Mouse (Mus musculus) c-Kit-positive CD71-positive TER-119-negative erythroid progenitor cells, embryonic 14.5 days (primary cell): ENCODE results near the gene Hist1h2ao.
"Not testable (repeated sequence)": the region's sequence is repeated elsewhere in the genome, so short reads cannot be mapped to it uniquely, and the experiment has no call there.

ENCODE experiments used
- DNase-seq: peaks from one replicate; pipeline ENCODE4 v3.0.0-alpha.2; 2013; ENCODE audit warnings: low read depth

Hist1h2ao gene

DNA sequence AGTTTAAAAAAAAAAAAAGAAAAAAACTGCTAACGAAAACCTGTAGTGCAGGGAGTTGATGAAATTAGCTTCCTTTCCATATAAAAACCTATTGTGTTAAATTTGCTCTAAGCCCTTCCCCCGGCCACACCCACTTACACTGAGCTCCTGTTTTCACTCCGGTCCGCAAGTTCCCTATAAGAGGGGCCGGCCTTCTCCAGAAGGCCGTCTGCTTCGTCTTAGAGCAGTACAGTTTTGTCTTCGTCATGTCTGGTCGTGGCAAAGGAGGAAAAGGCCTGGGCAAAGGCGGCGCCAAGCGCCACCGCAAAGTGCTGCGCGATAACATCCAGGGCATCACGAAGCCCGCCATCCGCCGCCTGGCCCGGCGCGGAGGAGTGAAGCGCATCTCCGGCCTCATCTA, 1.3 kb downstream of the Hist1h2ao start, which contains the start of gene Hist1h4m:
TSS of gene Hist1h4m (plus strand) at position 208 of the 400 bp plus-strand sequence.
- DNase-seq = not testable (repeated sequence)

GRCm38 (mm10) chr13:21812092-21812491, 1.8 kb downstream of the Hist1h2ao start:
- not testable (repeated sequence) for DNase-seq

- DNase-seq = not testable (repeated sequence)
Measured at GRCm38 (mm10) chr13:21820082-21820890, 10.0 kb downstream of the Hist1h2ao start.

DNA sequence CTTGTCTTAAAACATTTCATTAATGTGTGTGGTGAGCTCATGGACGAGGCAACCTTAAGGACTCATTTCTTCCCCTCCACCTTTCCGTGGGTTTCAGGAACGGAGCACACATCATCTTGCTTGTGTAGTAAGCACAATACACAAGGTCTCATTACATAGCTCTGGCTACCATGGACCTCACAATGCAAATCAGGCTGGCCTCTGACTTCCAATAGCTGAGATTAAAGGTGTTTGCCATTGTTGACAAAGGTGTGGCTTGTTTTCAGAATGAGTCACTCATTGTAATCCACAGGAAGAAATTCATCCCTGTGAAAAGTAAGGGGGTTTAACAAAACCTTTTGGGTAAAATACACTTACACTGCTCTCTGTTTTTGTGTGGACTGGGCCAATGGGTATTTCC, 18.2 kb downstream of the Hist1h2ao start:
- no peak for DNase-seq

- no peak for DNase-seq
Measured at GRCm38 (mm10) chr13:21830344-21830743, 20.1 kb downstream of the Hist1h2ao start.

GRCm38 (mm10) chr13:21831418-21832394, 21.4 kb downstream of the Hist1h2ao start, which contains the start of gene Hist1h4n:
Gene Hist1h4n, minus strand, starts transcription at chr13:21832196.
- not testable (repeated sequence) for DNase-seq

DNA sequence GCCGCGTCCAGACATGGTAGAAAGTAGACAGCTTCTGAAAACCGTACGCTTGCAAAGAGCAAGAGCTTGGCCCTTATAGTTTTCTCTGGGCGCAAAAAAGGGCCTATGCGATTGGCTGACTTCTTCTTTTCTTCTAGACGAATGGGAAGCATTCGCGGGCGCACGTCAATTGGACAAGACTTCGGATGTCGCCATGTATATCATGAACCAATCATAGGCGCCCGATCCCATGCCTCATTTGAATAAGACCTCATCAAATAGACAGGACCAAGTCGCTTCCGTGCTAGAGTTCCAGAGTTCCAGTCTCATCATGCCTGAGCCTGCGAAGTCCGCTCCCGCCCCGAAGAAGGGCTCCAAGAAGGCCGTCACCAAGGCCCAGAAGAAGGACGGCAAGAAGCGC, 23.2 kb downstream of the Hist1h2ao start, which contains the start of the genes Hist1h2ap and Hist1h2br:
TSS of gene Hist1h2ap (minus strand) at position 47 of the 400 bp plus-strand sequence.
TSS of gene Hist1h2br (plus strand) at position 283 of the 400 bp plus-strand sequence.
- DNase-seq = not testable (repeated sequence)

DNA sequence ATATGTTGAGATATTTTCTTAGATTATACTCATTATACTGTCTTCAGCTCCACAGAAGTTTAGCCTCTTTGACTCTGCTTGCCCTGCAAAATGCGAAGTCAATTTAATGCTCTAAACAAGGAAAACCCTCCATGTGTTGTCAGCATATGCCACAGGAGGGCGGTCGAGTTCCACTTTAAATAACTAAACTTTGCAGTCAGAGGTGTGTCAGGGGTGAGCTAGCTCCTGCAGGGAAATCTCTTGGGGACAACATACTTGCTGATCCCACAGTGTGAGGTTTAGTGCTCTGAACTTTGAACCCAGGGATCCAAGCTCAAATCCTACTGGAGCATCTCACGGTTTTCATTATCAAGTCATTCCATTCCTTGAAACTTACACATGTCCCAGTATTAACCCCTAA, 30.2 kb downstream of the Hist1h2ao start:
- DNase-seq = not testable (repeated sequence)

GRCm38 (mm10) chr13:21846356-21846755, 36.1 kb downstream of the Hist1h2ao start:
- DNase-seq = not testable (repeated sequence)

DNA sequence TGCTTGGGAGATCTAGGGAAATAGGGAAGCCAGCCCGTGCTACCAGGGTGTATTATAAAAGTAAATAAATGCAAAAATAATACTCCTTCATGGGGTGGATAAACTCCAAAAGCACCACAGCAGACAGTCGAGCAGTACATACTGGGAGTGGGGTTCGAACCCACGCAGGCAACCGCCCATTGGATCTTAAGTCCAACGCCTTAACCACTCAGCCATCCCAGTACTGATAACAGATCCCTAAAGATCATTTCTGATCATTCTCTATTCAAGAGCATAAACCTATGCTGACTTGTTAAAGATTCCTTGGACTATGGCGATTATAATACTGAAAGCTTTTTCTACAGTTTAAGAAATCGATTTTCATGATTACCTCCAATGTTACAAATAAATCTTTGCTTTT, 37.6 kb downstream of the Hist1h2ao start:
- peak; percentile 71 for DNase-seq

- DNase-seq = not testable (repeated sequence)
Measured at GRCm38 (mm10) chr13:21850696-21851095, 40.4 kb downstream of the Hist1h2ao start.

DNA sequence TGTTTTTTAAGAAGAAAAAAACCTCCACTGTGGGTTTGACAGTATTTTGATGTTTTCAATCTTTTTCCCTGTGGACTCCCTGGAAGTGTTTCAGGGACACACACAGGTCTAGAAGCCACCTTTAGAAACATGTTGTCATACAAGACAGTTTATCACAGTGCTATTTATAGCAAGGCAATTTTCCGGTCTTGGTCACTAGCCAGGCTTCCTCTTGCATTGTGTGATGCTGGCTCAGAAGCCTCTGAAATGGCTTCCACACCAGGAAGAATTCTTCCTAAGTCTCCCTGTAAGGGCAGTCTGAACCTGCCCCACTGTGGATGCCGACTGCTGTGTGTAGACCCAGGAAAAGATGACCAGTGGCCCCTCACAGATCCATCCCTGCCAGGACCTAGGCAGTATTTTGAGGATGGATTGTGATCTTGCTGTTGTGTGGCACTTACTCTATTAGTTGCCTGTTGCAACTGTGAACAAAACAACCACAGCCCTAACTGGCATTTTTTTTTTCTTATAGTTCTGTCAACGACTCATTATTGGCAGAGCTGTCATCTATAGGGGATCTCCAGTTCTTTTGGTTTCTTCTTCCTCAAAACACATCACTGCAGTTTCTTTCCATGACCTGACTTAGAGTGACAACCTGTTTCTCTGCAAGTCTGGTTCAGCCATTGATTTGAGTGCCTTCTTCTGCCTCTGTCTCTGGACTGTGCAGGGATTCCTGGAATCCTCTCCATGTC, 42.1 kb downstream of the Hist1h2ao start:
- no peak for DNase-seq

DNA sequence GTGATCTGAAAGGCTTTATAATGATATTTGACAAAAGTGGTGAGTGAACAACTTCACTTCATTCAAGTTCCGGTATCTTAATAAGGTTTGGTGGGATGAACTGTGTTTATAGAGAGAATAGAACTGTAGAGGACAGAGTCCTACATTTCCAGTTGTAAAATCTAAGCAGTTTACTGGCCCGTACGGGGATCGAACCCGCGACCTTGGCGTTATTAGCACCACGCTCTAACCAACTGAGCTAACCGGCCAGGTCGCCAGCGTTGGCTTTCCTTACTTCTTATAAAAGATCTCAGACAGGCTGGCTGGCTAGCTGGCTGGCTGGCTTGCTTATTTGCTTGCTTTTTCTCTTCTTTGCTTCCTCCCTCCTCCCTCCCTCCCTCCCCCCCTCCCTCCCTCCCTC, 44.9 kb downstream of the Hist1h2ao start:
- peak; percentile 70 for DNase-seq

DNA sequence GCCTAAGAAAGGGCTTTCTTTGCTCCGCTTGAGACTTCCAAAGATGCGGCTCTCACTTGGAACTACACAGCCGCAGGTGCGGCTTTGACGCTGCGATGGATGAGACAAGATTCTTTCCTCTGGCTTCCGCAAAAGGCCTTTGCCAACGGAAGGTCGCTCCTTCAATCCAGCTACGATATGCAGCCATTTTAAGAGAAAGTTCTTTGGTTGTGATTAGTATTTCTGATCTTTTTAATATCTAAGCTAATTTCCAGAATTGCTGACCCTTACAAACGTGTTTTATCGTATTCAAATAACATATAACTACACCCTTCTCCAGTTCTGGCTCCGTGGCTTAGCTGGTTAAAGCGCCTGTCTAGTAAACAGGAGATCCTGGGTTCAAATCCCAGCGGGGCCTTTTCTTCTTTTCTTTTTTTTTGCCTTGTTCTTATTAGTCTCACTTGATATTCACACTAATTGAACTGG, 45.5 kb downstream of the Hist1h2ao start:
- peak; percentile 76 for DNase-seq
